Mouse (Mus musculus) CH12.LX (cell line): ENCODE measurements around the gene Vasp. TPM values are rescaled to one million over a fixed set of nuclear protein-coding genes. Genes with fewer than 3 reads are reported as not detected.

Source experiments
- DNase-seq: peaks from one replicate; pipeline ENCODE4 v3.0.0-alpha.2; 2013; ENCODE audit errors: extremely low read depth
- H3K27ac ChIP-seq: 2 replicates; pipeline ENCODE4 v1.5.1; 2012; ENCODE audit warnings: low read depth, mild to moderate bottlenecking, control low read depth, moderate library complexity; ENCODE audit not compliant: insufficient read depth
- H3K27me3 ChIP-seq: replicated peaks from 2 replicates; pipeline ENCODE3; 2012; ENCODE audit warnings: inconsistent platforms
- H3K36me3 ChIP-seq, 2 experiments: replicated peaks in 1 of 2; 2 replicates each; pipeline versions ENCODE3 to v1.6.1; 2012; ENCODE audit warnings: inconsistent platforms in 1 of 2, low read length in 1 of 2, mild to moderate bottlenecking in 1 of 2, mixed read lengths in 1 of 2, moderate library complexity in 1 of 2; ENCODE audit not compliant: control insufficient read depth in 1 of 2, insufficient read depth in 1 of 2
- H3K4me1 ChIP-seq, 2 experiments: 2 replicates each; pipeline ENCODE4 v1.6.1; 2012; ENCODE audit warnings: inconsistent platforms in 1 of 2, moderate library complexity in 1 of 2; ENCODE audit not compliant: insufficient read depth in 2 of 2, control insufficient read depth in 1 of 2
- H3K4me2 ChIP-seq: 2 replicates; pipeline ENCODE4 v1.6.1; 2012; ENCODE audit warnings: low read depth, mild to moderate bottlenecking, control low read depth; ENCODE audit not compliant: poor library complexity, insufficient read depth, severe bottlenecking
- H3K4me3 ChIP-seq, 3 experiments: fragments of 150-350 bp in 1 of 3; sonication (generic) in 1 of 3; replicated peaks in 1 of 3; 2 replicates each; pipeline versions ENCODE3 to v1.5.1; 2011 to 2012; ENCODE audit warnings: low read depth in 2 of 3, low read length in 2 of 3, mild to moderate bottlenecking in 2 of 3, moderate library complexity in 2 of 3, control low read depth in 1 of 3, improper control_type of control experiment in 1 of 3, inconsistent platforms in 1 of 3, mixed read lengths in 1 of 3; ENCODE audit not compliant: poor library complexity in 1 of 3
- H3K79me2 ChIP-seq: replicated peaks from 2 replicates; pipeline ENCODE4 v1.6.1; 2012; ENCODE audit warnings: mild to moderate bottlenecking, moderate library complexity; ENCODE audit not compliant: control insufficient read depth, poor library complexity, insufficient read depth, severe bottlenecking; ENCODE audit errors: extremely low read depth
- H3K9ac ChIP-seq: 2 replicates; pipeline ENCODE4 v1.6.1; 2012; ENCODE audit warnings: low read depth, mild to moderate bottlenecking, control low read depth, moderate library complexity; ENCODE audit not compliant: insufficient read depth
- H3K9me3 ChIP-seq: replicated peaks from 2 replicates; pipeline ENCODE3; 2012; ENCODE audit warnings: low read length, inconsistent platforms, mixed read lengths
- BHLHE40 ChIP-seq: IDR thresholded peaks from 2 replicates; pipeline ENCODE4 v1.6.1; 2011; ENCODE audit warnings: mild to moderate bottlenecking, low read depth, low read length, improper control_type of control experiment
- CHD2 ChIP-seq: IDR thresholded peaks from 2 replicates; pipeline ENCODE4 v1.6.1; 2011; ENCODE audit warnings: low read length, improper control_type of control experiment
- CTCF ChIP-seq, 2 experiments: IDR thresholded peaks in 1 of 2; conservative IDR thresholded peaks in 1 of 2; 2 replicates each; pipeline ENCODE4 v1.5.1; 2011 to 2012; ENCODE audit warnings: low read depth in 2 of 2, low read length in 2 of 2, improper control_type of control experiment in 1 of 2, inconsistent platforms in 1 of 2, mild to moderate bottlenecking in 1 of 2, moderate library complexity in 1 of 2
- ELF1 ChIP-seq: IDR thresholded peaks from 2 replicates; pipeline ENCODE4 v1.6.1; 2014; ENCODE audit warnings: low read depth, mild to moderate bottlenecking, inconsistent platforms, low read length, improper control_type of control experiment
- EP300 ChIP-seq: IDR thresholded peaks from 2 replicates; pipeline ENCODE4 v1.6.1; 2011; ENCODE audit warnings: low read length, improper control_type of control experiment
- ETS1 ChIP-seq: conservative IDR thresholded peaks from 2 replicates; pipeline ENCODE4 v1.6.1; 2012; ENCODE audit warnings: low read depth, mild to moderate bottlenecking, inconsistent platforms, low read length, improper control_type of control experiment, moderate library complexity
- HCFC1 ChIP-seq: IDR thresholded peaks from 2 replicates; pipeline ENCODE4 v1.6.1; 2012; ENCODE audit warnings: low read depth, mild to moderate bottlenecking, inconsistent platforms, low read length, improper control_type of control experiment
- IRF4 ChIP-seq: IDR thresholded peaks from 2 replicates; pipeline ENCODE4 v1.6.1; 2014; ENCODE audit warnings: low read depth, mild to moderate bottlenecking, inconsistent platforms, low read length, improper control_type of control experiment
- JUN ChIP-seq: IDR thresholded peaks from 2 replicates; pipeline ENCODE4 v1.6.1; 2011; ENCODE audit warnings: low read depth, mild to moderate bottlenecking, low read length, improper control_type of control experiment, moderate library complexity; ENCODE audit not compliant: insufficient read depth
- JUND ChIP-seq: conservative IDR thresholded peaks from 2 replicates; pipeline ENCODE4 v1.6.1; 2011; ENCODE audit warnings: low read depth, low read length, improper control_type of control experiment
- KAT2A ChIP-seq: IDR thresholded peaks from 2 replicates; pipeline ENCODE4 v1.6.1; 2012; ENCODE audit warnings: low read length, improper control_type of control experiment, inconsistent platforms; ENCODE audit not compliant: insufficient replicate concordance
- MAFK ChIP-seq: IDR thresholded peaks from 2 replicates; pipeline ENCODE4 v1.6.1; 2011; ENCODE audit warnings: low read length, improper control_type of control experiment; ENCODE audit not compliant: insufficient replicate concordance
- MAX ChIP-seq: IDR thresholded peaks from 2 replicates; pipeline ENCODE4 v1.6.1; 2011; ENCODE audit warnings: low read length, improper control_type of control experiment
- MAZ ChIP-seq: IDR thresholded peaks from 2 replicates; pipeline ENCODE4 v1.6.1; 2012; ENCODE audit warnings: low read depth, mild to moderate bottlenecking, inconsistent platforms, low read length, improper control_type of control experiment, moderate library complexity
- MEF2A ChIP-seq: IDR thresholded peaks from 2 replicates; pipeline ENCODE4 v1.6.1; 2014; ENCODE audit warnings: low read depth, mild to moderate bottlenecking, inconsistent platforms, low read length, improper control_type of control experiment, borderline replicate concordance
- MXI1 ChIP-seq: IDR thresholded peaks from 2 replicates; pipeline ENCODE4 v1.6.1; 2011; ENCODE audit warnings: mild to moderate bottlenecking, low read depth, low read length, improper control_type of control experiment
- MYC ChIP-seq: IDR thresholded peaks from 2 replicates; pipeline ENCODE4 v1.6.1; 2011; ENCODE audit warnings: low read depth, mild to moderate bottlenecking, improper control_type of control experiment, low read length
- NELFE ChIP-seq: IDR thresholded peaks from 2 replicates; pipeline ENCODE4 v1.6.1; 2011; ENCODE audit warnings: low read depth, low read length, improper control_type of control experiment
- PAX5 ChIP-seq: IDR thresholded peaks from 2 replicates; pipeline ENCODE4 v1.6.1; 2012; ENCODE audit warnings: low read length, inconsistent platforms, mixed read lengths
- POLR2A ChIP-seq: IDR thresholded peaks from 2 replicates; pipeline ENCODE4 v1.6.1; 2011; ENCODE audit warnings: low read depth, mild to moderate bottlenecking, improper control_type of control experiment, low read length
- POLR2AphosphoS2 ChIP-seq: IDR thresholded peaks from 2 replicates; pipeline ENCODE4 v1.6.1; 2011; ENCODE audit warnings: low read depth, low read length, improper control_type of control experiment
- RAD21 ChIP-seq: IDR thresholded peaks from 2 replicates; pipeline ENCODE4 v1.6.1; 2011; ENCODE audit warnings: low read depth, mild to moderate bottlenecking, low read length, improper control_type of control experiment, moderate library complexity
- RCOR1 ChIP-seq: conservative IDR thresholded peaks from 2 replicates; pipeline ENCODE4 v1.6.1; 2012; ENCODE audit warnings: low read depth, mild to moderate bottlenecking, inconsistent platforms, low read length, improper control_type of control experiment
- SMC3 ChIP-seq: IDR thresholded peaks from 2 replicates; pipeline ENCODE4 v1.6.1; 2011; ENCODE audit warnings: low read depth, low read length, improper control_type of control experiment
- TBP ChIP-seq: conservative IDR thresholded peaks from 2 replicates; pipeline ENCODE4 v1.6.1; 2011; ENCODE audit warnings: low read depth, low read length, improper control_type of control experiment
- UBTF ChIP-seq: IDR thresholded peaks from 2 replicates; pipeline ENCODE4 v1.6.1; 2012; ENCODE audit warnings: low read depth, mild to moderate bottlenecking, inconsistent platforms, low read length, improper control_type of control experiment, moderate library complexity
- USF2 ChIP-seq: conservative IDR thresholded peaks from 2 replicates; pipeline ENCODE4 v1.6.1; 2011; ENCODE audit warnings: low read depth, low read length, improper control_type of control experiment
- ZC3H11A ChIP-seq: IDR thresholded peaks from 2 replicates; pipeline ENCODE4 v1.6.1; 2012; ENCODE audit warnings: low read depth, mild to moderate bottlenecking, inconsistent platforms, low read length, improper control_type of control experiment
- ZMIZ1 ChIP-seq: IDR thresholded peaks from 2 replicates; pipeline ENCODE4 v1.6.1; 2012; ENCODE audit warnings: low read depth, mild to moderate bottlenecking, inconsistent platforms, low read length, improper control_type of control experiment
- ZNF384 ChIP-seq: IDR thresholded peaks from 2 replicates; pipeline ENCODE4 v1.6.1; 2012; ENCODE audit warnings: low read depth, low read length, improper control_type of control experiment, inconsistent platforms
- dilution Hi-C: fragments of 300-500 bp; cut with MboI; formaldehyde crosslinking; loops from 2 replicates; pipeline ENCODE4 v1.14.3; 2020; ENCODE audit warnings: low sequenced_read_pairs; ENCODE audit not compliant: extremely low pct_unique_long_range_greater_than_20kb, extremely low pct_ligation_motif_present
- in situ Hi-C: fragments of 300-500 bp; cut with MboI; formaldehyde crosslinking; loops from 3 replicates; pipeline ENCODE4 v1.14.3; 2019; ENCODE audit warnings: low sequenced_read_pairs, low pct_ligation_motif_present, low pct_unique_long_range_greater_than_20kb, mixed read lengths
- polyA plus RNA-seq: library from polyadenylated mRNA; unstranded; fragments of >175 nt; gene quantifications from 2 replicates; pipeline ENCODE4 v1.2.1, GENCODE M21; 2012; ENCODE audit warnings: low read depth; ENCODE audit not compliant: insufficient read length
- total RNA-seq, 2 experiments: library from RNA; depleted of rRNA; stranded (reverse); fragments of 300-350 nt in 1 of 2; fragments of >200 nt in 1 of 2; gene quantifications; 2 replicates each; pipeline ENCODE4 v1.2.3; 2012 to 2014

Gene Vasp
- total and polyA plus RNA-seq, 3 experiments: 114 to 191 (median 125) TPM

DNA sequence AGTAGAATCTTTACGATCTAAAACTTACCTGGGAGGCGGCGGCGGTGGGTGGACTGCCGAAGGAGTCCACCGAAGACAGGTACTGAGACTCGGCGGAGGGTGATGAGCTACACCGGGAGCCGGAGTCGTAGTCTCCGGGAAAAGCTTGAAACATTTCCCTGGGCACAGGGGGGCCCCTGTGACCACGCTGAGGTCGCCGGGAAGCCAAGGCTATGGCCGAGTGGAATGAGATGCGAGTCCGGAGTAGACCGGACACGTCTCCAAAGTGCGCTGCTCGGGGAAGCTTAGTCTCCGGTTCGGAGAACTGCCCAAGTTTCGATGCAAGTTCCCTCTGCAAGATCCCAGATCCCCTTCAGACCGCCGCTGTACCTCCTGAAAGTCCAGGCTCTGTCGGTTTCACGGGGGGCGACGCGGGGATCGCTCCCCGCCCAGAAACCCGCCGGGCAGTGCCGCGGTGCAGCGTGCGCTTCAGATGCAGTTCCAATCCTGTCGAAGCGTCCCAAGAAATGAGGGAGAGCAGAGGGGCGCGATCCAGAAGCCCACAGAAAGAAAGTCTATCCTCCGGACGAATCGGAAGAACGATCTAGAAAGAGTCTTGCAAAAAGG is 37.8 kb upstream of the Vasp start:
- Histone ChIP-seq H3K9ac (no peak overlapping the region), H3K4me3 (peak overlapping the region; percentile 1 to 56 (median 23)), H3K36me3 (no peaks in the 10 kb centered on the region), H3K27me3 (peaks cover 76% of the 10 kb centered on the region), H3K27ac (no peak overlapping the region), H3K79me2 (no peaks in the 10 kb centered on the region), H3K4me1 (peaks cover 0 to 22% of the 10 kb centered on the region in 2 experiments; a peak in 2 of 4 replicates), H3K4me2 (peak overlapping the region; percentile 72), H3K9me3 (peaks cover 8% of the 10 kb centered on the region)
- in situ Hi-C loops (loop anchor here (5.0 kb wide), 1 partner anchor 33 kb away; the partner anchor contains the start of gene Ercc1), dilution Hi-C loops (no loop called here)
- TF ChIP-seq USF2: no peak
- TF ChIP-seq JUN: no peak
- no peak for TF ChIP-seq POLR2A
- no peak for TF ChIP-seq MEF2A
- no peak for TF ChIP-seq MAFK
- no peak for TF ChIP-seq ELF1
- TF ChIP-seq IRF4: no peak
- no peak for TF ChIP-seq MAX
- no peak for TF ChIP-seq UBTF
- TF ChIP-seq MAZ: no peak
- TF ChIP-seq EP300: no peak
- TF ChIP-seq CHD2: no peak
- TF ChIP-seq HCFC1: no peak
- TF ChIP-seq MYC: no peak
- TF ChIP-seq NELFE: no peak
- DNase-seq: no peak

DNA sequence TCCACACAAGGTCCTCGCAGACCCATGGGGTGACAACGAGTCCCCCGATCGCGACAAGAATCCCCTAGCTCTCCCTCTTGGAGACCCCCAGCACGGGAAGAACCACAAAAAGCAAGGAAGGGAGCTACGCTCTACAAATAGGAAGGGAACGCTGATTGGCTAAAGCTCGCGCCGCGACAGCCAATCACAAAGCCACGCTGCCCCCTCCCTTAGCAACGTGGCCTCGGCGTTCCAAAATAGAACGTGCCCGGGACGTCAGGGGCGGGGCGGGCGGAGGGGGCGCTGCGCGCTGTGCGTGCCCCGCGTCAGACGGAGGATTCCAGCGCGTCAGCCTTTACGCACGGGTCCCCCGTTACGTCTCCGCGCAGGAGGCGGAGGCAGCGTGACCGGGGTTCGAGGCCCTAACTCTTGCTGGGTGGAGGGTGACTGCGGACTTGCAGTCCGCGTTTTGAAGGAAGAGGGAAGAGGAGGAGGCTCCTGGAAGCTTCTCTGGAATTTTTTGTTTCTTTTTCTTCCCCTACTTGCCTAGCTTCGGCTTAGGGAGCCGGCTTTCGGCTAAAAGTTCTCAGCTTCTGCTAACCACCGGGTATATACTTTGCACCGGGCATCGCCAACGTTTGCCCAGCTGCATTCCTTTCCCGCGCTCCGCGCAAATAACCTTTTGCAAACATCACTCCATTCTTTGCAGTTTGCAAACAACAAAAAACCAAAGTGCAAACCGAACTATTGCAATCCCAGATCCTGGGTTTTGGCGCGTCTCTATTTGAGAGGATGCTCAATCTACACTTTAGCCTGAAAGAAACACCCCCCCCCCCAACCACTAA is 37.0 kb upstream of the Vasp start:
- Histone ChIP-seq H3K36me3 (no peaks in the 10 kb centered on the region), H3K9me3 (peaks cover 8% of the 10 kb centered on the region), H3K4me1 (peaks cover 0 to 23% of the 10 kb centered on the region in 2 experiments; a peak in 2 of 4 replicates), H3K27ac (0 out of 2 replicates have a peak overlapping the region, but pooled peaks have one; percentile 13), H3K79me2 (no peaks in the 10 kb centered on the region), H3K27me3 (peaks cover 73% of the 10 kb centered on the region), H3K9ac (peak overlapping the region; percentile 74), H3K4me2 (peak overlapping the region; percentile 83), H3K4me3 (peak overlapping the region; percentile 55 to 77 (median 70))
- dilution Hi-C loops (no loop called here), in situ Hi-C loops (loop anchor here (5.0 kb wide), 1 partner anchor 34 kb away; the partner anchor contains the start of gene Ercc1)
- peak; percentile 90 for DNase-seq
- TF ChIP-seq POLR2AphosphoS2 (no peak), KAT2A (no peak), MYC (no peak), POLR2A (peak; percentile 45; the same call in 1 of the 2 replicates), SMC3 (no peak), TBP (no peak), MAZ (peak; percentile 92), MXI1 (peak; percentile 82), RCOR1 (no peak), CTCF (conservative IDR thresholded peaks at IDR 0.05 in 1 of 2, IDR thresholded peaks at IDR 0.05 in 1 of 2; ENCODE audit: low read depth in 2 of 2, low read length in 2 of 2) (no peak), BHLHE40 (peak; percentile 93), ZC3H11A (no peak), ZMIZ1 (no peak), PAX5 (no peak), UBTF (no peak), ETS1 (peak; percentile 92), RAD21 (no peak), MAFK (no peak), ZNF384 (no peak), MAX (peak; percentile 69; the same call in 1 of the 2 replicates), JUN (no peak), IRF4 (no peak), JUND (no peak)
